In the genomic region with DNA sequence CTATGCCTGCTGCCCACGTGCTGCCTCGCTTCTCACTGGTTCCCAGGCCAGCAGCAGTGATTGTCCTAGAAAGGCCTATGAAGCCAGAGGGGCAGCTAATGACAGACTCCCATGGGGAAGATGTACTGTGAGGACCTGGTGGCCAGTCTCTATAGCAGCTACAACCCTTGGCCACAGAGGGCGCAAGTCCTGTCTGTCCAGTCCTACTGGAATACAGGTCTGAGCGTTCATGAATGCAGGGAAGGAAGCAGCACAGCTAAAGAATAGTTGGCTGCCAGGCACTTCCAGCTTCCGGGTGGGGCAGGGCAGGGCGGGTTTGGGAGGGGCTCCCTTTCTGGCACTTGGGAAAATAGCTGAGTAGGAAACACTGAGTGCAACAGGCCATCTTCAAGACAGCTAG, we compare ENCODE assay signal across 10 mouse cellular contexts. TPM values are rescaled to one million over a fixed set of nuclear protein-coding genes. Genes with fewer than 3 reads are reported as not detected.
DNase-seq lines count a peak whose midpoint lies in the region; ATAC-seq and TF ChIP-seq lines count a peak whose summit lies in the region.
"Had no signal": no experiment of that assay in that cellular context is flagged by ENCODE, and none has a peak within 500 bp of the region (broad histone marks: within the 10 kb centered on the region; RNA-seq: fewer than 3 reads in every experiment).

No protein-coding gene starts in this region.

- no peaks in the 10 kb centered on the region for H3K9me3 ChIP-seq in intestine, embryonic 16.5 days (ENCODE audit: control insufficient read depth, low read length)
- H3K9me3 ChIP-seq in embryonic facial prominence, embryonic 10.5 days: no peaks in the 10 kb centered on the region
- no peaks in the 10 kb centered on the region for H3K9me3 ChIP-seq in midbrain, embryonic 13.5 days

- no peak overlapping the region for H3K9ac ChIP-seq in intestine, embryonic 16.5 days (ENCODE audit: low read depth, low read length)
- H3K9ac ChIP-seq in midbrain, embryonic 13.5 days (replicated peaks): no peak overlapping the region

- H3K4me3 ChIP-seq in layer of hippocampus, adult 2 months: no peak overlapping the region
- no peak overlapping the region for H3K4me3 ChIP-seq in intestine, embryonic 16.5 days (ENCODE audit: low read length)
- H3K4me3 ChIP-seq in embryonic facial prominence, embryonic 10.5 days: no peak overlapping the region
- no peak overlapping the region for H3K4me3 ChIP-seq in midbrain, embryonic 13.5 days (replicated peaks)

- H3K27ac ChIP-seq in layer of hippocampus, adult 2 months: no peak overlapping the region; the same call in 1 of the 2 replicates
- H3K27ac ChIP-seq in intestine, embryonic 16.5 days (ENCODE audit: low read length): peak overlapping the region; percentile 69
- no peak overlapping the region for H3K27ac ChIP-seq in embryonic facial prominence, embryonic 10.5 days (replicated peaks)
- H3K27ac ChIP-seq in midbrain, embryonic 13.5 days: no peak overlapping the region

- peak; percentile 41 for TF ChIP-seq CTCF in layer of hippocampus, adult 2 months (conservative IDR thresholded peaks at IDR 0.05)

- H3K4me1 ChIP-seq in intestine, embryonic 16.5 days (ENCODE audit: control insufficient read depth, insufficient read depth, low read length): peaks cover 38% of the 10 kb centered on the region
- H3K4me1 ChIP-seq in embryonic facial prominence, embryonic 10.5 days: peaks cover 3% of the 10 kb centered on the region; the same call in 1 of the 2 replicates
- no peaks in the 10 kb centered on the region for H3K4me1 ChIP-seq in midbrain, embryonic 13.5 days (replicated peaks)

- no peaks in the 10 kb centered on the region for H3K27me3 ChIP-seq in intestine, embryonic 16.5 days (replicated peaks; ENCODE audit: control insufficient read depth, insufficient read depth, low read length)
- no peaks in the 10 kb centered on the region for H3K27me3 ChIP-seq in embryonic facial prominence, embryonic 10.5 days (replicated peaks; ENCODE audit: low read depth, poor library complexity, severe bottlenecking)
- H3K27me3 ChIP-seq in midbrain, embryonic 13.5 days: no peaks in the 10 kb centered on the region

- WGBS in intestine, embryonic 16.5 days: 57% methylated on average over 6 of the region's 6 CpGs
- WGBS in embryonic facial prominence, embryonic 10.5 days: 75% methylated on average over 6 of the region's 6 CpGs
- WGBS in midbrain, embryonic 13.5 days: 77% methylated on average over 6 of the region's 6 CpGs

- no peak overlapping the region for H3K4me2 ChIP-seq in intestine, embryonic 16.5 days (ENCODE audit: low read depth, low read length)
- no peak overlapping the region for H3K4me2 ChIP-seq in midbrain, embryonic 13.5 days (replicated peaks)

- peaks cover 11% of the 10 kb centered on the region; the same call in 1 of the 2 replicates for H3K36me3 ChIP-seq in intestine, embryonic 16.5 days (ENCODE audit: control insufficient read depth, insufficient read depth, low read length)
- H3K36me3 ChIP-seq in embryonic facial prominence, embryonic 10.5 days (replicated peaks): peaks cover 93% of the 10 kb centered on the region
- H3K36me3 ChIP-seq in midbrain, embryonic 13.5 days: peaks cover 76% of the 10 kb centered on the region

- peak; percentile 23; the same call in 1 of the 2 replicates for ATAC-seq in intestine, embryonic 16.5 days
- no peak for ATAC-seq in midbrain, embryonic 13.5 days

- no peak for DNase-seq in layer of hippocampus, adult 2 months (ENCODE audit: low spot score in 2 of 2)
- no peak for DNase-seq in layer of hippocampus, adult 8-10 months (ENCODE audit: low spot score in 2 of 2)
- peak; percentile 63 for DNase-seq in R1 (ENCODE audit: low read depth, low spot score)
- DNase-seq in lung, postnatal 14 days: peak; percentile 46
- no peak for DNase-seq in embryonic facial prominence, embryonic 10.5 days (ENCODE audit: low spot score)
- DNase-seq in cerebellum, postnatal 10 days: no peak
- DNase-seq: gastrocnemius, postnatal 14 days had no signal

RNA-seq across cellular contexts. Expression of gene Degs2, which starts 15.2 kb away (rescaled TPM):
- 1 to 10 TPM; 3.7 to 5.4 TPM for total RNA-seq in layer of hippocampus, adult 2 months (2021)
- 1 to 10 TPM; 3.9 to 5.8 (median 5.5) TPM for total RNA-seq in layer of hippocampus, adult 8-10 months (2022)
- polyA plus RNA-seq in intestine, embryonic 16.5 days (2015; fragmentation: Nextera tagmentation; extraction: Ambion mirVana): 161 and 181 TPM in 2 replicates
- polyA plus RNA-seq in embryonic facial prominence, embryonic 10.5 days (2016; fragmentation: Nextera tagmentation; extraction: Ambion mirVana): 1.1 and 1.7 TPM in 2 replicates
- polyA plus RNA-seq in midbrain, embryonic 13.5 days (2015; fragmentation: Nextera tagmentation; extraction: Ambion mirVana): 3.0 and 3.8 TPM in 2 replicates
- total RNA-seq: common myeloid progenitor, adult 5-6 weeks had no signal

Comparison
In these comparisons a context has a peak if more than half of its experiments do, and no peak if none do; other contexts are left out.
1. DNase-seq: peak in R1 (single experiment) and lung, postnatal 14 days (single experiment); none in layer of hippocampus, adult 2 months (0 of 2), layer of hippocampus, adult 8-10 months (0 of 2), embryonic facial prominence, embryonic 10.5 days (single experiment) and cerebellum, postnatal 10 days (0 of 2).
2. RNA of gene Degs2, which starts 15.2 kb away (polyA plus RNA-seq): 161 to 181 TPM in intestine, embryonic 16.5 days; 3.0 to 3.8 TPM in midbrain, embryonic 13.5 days and 1.1 to 1.7 TPM in embryonic facial prominence, embryonic 10.5 days; every median in the first group is over 10 times any median in the second.